Comparison of ENCODE assay signal across 1 mouse cellular context in genomic region chr7:25272445-25273258, GRCm38 (mm10).
A peak's percentile ranks its signal among the peaks of the same experiment; 100 is the strongest.
TF ChIP-seq lines count a peak whose summit lies in the region.

No protein-coding gene starts in this region.

TF ChIP-seq in MEL, 35 proteins besides CTCF, POLR2A, EP300 and RAD21:
- no peak for TF ChIP-seq TBP (IDR thresholded peaks at IDR 0.05; ENCODE audit: low read depth, low read length)
- TF ChIP-seq POLR2AphosphoS5 (IDR thresholded peaks at IDR 0.05; ENCODE audit: borderline replicate concordance, low read depth, low read length) = 0 out of 2 replicates have a peak, but pooled peaks have one; percentile 6
